Mouse (Mus musculus) brain, embryonic 14.5 days (tissue): Measurements from ENCODE around the gene Slc40a1.

Experiments
- CTCF ChIP-seq: fragments of 200-500 bp; IDR thresholded peaks from 2 replicates; pipeline ENCODE4 v1.5.1; 2012; ENCODE audit warnings: inconsistent platforms, mild to moderate bottlenecking, moderate library complexity, borderline replicate concordance; ENCODE audit not compliant: insufficient read depth, insufficient read length; ENCODE audit errors: extremely low read depth
- POLR2A ChIP-seq: fragments of 200-500 bp; IDR thresholded peaks from 2 replicates; pipeline ENCODE4 v1.6.1; 2012; ENCODE audit warnings: mild to moderate bottlenecking, inconsistent platforms, borderline replicate concordance; ENCODE audit not compliant: poor library complexity, insufficient read depth, insufficient read length, severe bottlenecking; ENCODE audit errors: extremely low read depth

- TF ChIP-seq POLR2A (no peak), CTCF (no peak)
These were observed 36.1 kb downstream of the Slc40a1 start, which contains the start of gene Gm5269 for GRCm38 (mm10) chr1:45890173-45890572.
